Mouse (Mus musculus) forebrain, embryonic 13.5 days (tissue): ENCODE measurements at regions not wholly inside any gene's neighbourhood (a gene's known extent, or its start where the extent isn't known, plus 50 kb on each side); places are given as distances from the start of the nearest gene placed in this dataset.
A peak's percentile ranks its signal among the peaks of the same experiment; 100 is the strongest.

Experiments
- ATAC-seq: fragments of 200-750 bp; cut with Nextera tagmentation; 2 replicates; pipeline ENCODE4 v1.8.0; 2017
- H3K27ac ChIP-seq: fragments of 300-500 bp; sonication (generic); 2 replicates; pipeline ENCODE4 v1.5.1; 2015; ENCODE audit warnings: inconsistent platforms, mild to moderate bottlenecking, moderate library complexity
- H3K27me3 ChIP-seq: fragments of 300-500 bp; sonication (generic); 2 replicates; pipeline ENCODE4 v1.6.1; 2015; ENCODE audit warnings: mild to moderate bottlenecking, inconsistent platforms
- H3K36me3 ChIP-seq: fragments of 300-500 bp; sonication (generic); 2 replicates; pipeline ENCODE4 v1.6.1; 2015; ENCODE audit warnings: mild to moderate bottlenecking, inconsistent platforms; ENCODE audit not compliant: poor library complexity, severe bottlenecking
- H3K4me1 ChIP-seq: fragments of 300-500 bp; sonication (generic); 2 replicates; pipeline ENCODE4 v1.6.1; 2015; ENCODE audit warnings: inconsistent platforms
- H3K4me2 ChIP-seq: fragments of 300-500 bp; sonication (generic); 2 replicates; pipeline ENCODE4 v1.6.1; 2015; ENCODE audit warnings: inconsistent platforms, mild to moderate bottlenecking, moderate library complexity
- H3K4me3 ChIP-seq: fragments of 300-500 bp; sonication (generic); 2 replicates; pipeline ENCODE4 v1.5.1; 2015; ENCODE audit warnings: mild to moderate bottlenecking, inconsistent platforms
- H3K9ac ChIP-seq: fragments of 300-500 bp; sonication (generic); 2 replicates; pipeline ENCODE4 v1.6.1; 2015; ENCODE audit warnings: mild to moderate bottlenecking, inconsistent platforms
- H3K9me3 ChIP-seq: fragments of 300-500 bp; sonication (generic); replicated peaks from 2 replicates; pipeline ENCODE4 v1.6.1; 2016; ENCODE audit warnings: inconsistent platforms
- WGBS: fragments of 180-500 bp; shearing (Covaris S2); methylation state at CpG from one replicate; pipeline ENCODE4 v1.1.7; 2015; 5-methylcytosine and 5-hydroxymethylcytosine counted together

DNA sequence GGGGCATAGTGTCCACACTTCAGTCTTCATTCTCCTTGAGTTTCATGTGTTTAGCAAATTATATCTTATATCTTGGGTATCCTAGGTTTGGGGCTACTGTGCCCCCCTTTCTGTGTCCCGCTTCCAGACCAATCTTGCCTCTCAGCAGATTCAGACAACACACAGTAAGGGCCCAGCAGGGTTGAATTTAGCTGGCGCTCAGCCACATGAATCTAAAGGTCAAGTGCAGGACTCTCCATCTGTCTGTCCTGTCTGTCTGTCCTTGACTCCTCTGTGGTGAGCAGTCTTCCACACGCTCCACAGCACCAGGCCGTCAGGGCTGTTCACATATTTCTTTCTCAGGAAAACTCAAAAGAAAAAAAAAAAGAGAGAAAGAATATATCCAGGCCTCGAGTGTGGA lies 255.5 kb upstream of the Kdm8 start:
- Histone ChIP-seq H3K4me1 (peaks cover 8% of the 10 kb centered on the region; the same call in 1 of the 2 replicates), H3K9me3 (no peaks in the 10 kb centered on the region), H3K36me3 (no peaks in the 10 kb centered on the region), H3K27ac (no peak overlapping the region), H3K27me3 (peaks cover 12% of the 10 kb centered on the region; the same call in 1 of the 2 replicates), H3K4me3 (no peak overlapping the region), H3K4me2 (no peak overlapping the region), H3K9ac (no peak overlapping the region)
- ATAC-seq = no peak
- 78% methylated on average over 5 of the region's 5 CpGs for WGBS

DNA sequence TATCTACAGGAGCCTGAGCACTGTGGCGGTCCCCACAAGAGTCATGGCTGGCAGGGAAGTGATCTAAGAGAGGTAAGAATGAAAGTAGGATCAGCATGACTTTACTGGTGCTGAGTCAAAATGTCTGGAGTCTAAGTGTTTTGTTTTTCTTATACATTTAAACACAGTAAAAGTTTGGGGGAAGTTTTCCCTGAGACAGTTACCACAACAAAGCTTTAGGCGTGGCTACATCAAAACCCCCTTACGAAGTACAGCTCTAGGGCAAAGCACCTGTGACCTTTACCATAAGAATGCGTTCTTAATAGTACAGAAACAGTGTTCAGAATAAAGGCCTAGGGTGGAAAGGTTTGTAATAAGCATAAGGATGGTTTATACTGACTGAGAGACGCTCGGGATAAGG lies 254.4 kb upstream of the Kdm8 start:
- no peak for ATAC-seq
- Histone ChIP-seq H3K9ac (no peak overlapping the region), H3K36me3 (no peaks in the 10 kb centered on the region), H3K4me2 (no peak overlapping the region), H3K9me3 (no peaks in the 10 kb centered on the region), H3K27ac (no peak overlapping the region), H3K4me1 (peaks cover 4% of the 10 kb centered on the region; the same call in 1 of the 2 replicates), H3K27me3 (peaks cover 7% of the 10 kb centered on the region), H3K4me3 (no peak overlapping the region)
- 74% methylated on average over 6 of the region's 6 CpGs for WGBS

DNA sequence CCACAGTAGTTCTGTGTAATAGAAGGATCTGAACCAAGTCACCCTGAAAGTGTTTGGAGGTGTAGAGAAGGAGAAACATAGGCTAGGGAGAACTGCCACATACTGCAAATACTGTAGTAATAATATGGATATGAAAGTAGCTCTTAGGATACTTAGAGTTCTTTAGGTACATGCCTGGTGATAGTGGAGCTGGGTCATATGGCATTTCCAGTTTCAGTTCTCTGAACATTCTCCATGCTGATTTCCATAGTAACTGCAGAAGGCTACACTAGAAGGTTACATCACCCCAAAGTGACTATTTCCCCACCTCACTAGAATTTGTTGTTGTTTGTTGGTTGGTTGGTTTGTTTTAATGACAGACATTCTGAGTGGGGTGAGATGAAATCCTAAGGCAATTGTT lies 253.2 kb upstream of the Kdm8 start:
- no peak overlapping the region for H3K4me3 ChIP-seq
- no peak for ATAC-seq
- H3K9ac ChIP-seq = no peak overlapping the region

DNA sequence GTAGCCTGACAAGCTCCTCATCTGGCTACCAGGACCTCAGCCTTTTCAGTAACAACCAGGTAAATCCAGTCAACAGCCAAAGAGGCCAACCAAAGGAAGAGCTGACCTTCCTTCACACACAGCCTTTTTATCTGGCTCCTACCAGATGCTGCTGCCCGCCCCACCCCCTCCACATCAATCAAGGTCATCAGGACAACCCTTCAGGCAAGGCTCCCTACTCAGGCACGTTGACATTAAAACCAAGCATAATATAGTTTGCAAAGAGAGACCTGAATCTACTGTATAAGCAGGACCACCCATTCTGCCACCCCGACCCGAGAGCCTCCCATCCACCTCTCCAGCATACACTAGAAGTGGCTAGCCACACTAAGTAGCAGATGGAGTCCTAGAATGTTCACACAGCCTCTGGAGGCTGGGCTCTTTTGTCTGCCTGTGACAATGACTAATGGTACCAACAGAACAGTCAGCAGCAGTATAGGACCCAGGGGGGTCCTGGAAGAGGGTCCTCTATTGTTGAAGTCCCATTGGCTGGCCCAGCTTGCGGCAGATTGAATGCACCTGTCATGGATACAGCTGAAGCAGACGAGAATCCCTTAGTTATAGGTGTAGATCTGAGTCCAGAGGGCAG lies 233.0 kb upstream of the Kdm8 start:
- Histone ChIP-seq H3K27ac (no peak overlapping the region), H3K9ac (no peak overlapping the region), H3K9me3 (no peaks in the 10 kb centered on the region), H3K4me3 (no peak overlapping the region), H3K27me3 (no peaks in the 10 kb centered on the region), H3K4me2 (no peak overlapping the region), H3K4me1 (no peaks in the 10 kb centered on the region), H3K36me3 (no peaks in the 10 kb centered on the region)
- no peak for ATAC-seq
- WGBS = 79% methylated on average over 6 of the region's 6 CpGs

More for the DNA sequence above, 253.2 kb upstream of the Kdm8 start:
- Histone ChIP-seq H3K36me3 (no peaks in the 10 kb centered on the region), H3K27ac (no peak overlapping the region), H3K4me2 (no peak overlapping the region), H3K27me3 (peaks cover 7% of the 10 kb centered on the region), H3K4me1 (no peaks in the 10 kb centered on the region), H3K9me3 (no peaks in the 10 kb centered on the region)

DNA sequence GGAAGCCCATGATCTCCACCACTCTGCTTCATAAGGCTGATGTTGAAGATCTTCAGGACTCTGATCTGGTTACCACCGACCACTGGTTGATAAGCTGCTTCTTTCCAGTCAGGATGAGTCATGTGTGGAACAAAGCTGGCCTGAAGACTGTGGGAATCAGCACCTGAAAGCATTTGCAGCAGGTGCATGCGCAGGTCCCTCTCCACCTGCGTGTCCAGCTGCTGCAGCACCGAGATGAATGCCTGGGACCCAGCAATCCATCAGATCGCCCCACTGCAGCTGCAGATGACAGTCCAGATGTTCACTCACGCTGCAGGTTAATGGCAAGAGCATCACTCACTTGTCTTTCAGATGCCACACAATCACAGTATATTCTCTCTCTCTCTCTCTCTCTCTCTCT lies 230.4 kb upstream of the Kdm8 start:
- Histone ChIP-seq H3K4me3 (no peak overlapping the region), H3K36me3 (no peaks in the 10 kb centered on the region), H3K27me3 (no peaks in the 10 kb centered on the region), H3K27ac (no peak overlapping the region), H3K9me3 (no peaks in the 10 kb centered on the region), H3K4me1 (no peaks in the 10 kb centered on the region), H3K4me2 (no peak overlapping the region), H3K9ac (no peak overlapping the region)
- no peak for ATAC-seq
- 84% methylated on average over 6 of the region's 6 CpGs for WGBS

DNA sequence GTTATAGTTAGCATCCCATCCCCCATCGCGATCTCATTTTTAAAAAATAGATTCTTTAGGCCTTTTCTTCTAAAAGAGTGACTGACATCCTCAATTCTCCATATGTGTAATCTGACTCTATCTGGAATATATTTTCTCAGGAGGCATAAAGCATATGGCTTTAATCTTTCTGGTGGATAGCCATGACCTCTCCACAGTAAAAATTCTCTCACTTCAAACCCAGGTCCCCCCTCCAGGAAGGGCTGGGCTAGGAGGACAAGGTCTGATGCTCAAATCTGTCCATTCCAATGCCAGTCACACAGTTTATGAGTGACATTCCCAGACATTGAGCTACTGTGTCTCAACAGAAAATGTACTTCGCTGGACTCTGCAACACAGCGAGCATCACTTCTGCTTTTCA lies 226.8 kb upstream of the Kdm8 start:
- Histone ChIP-seq H3K27ac (no peak overlapping the region), H3K27me3 (no peaks in the 10 kb centered on the region), H3K4me1 (no peaks in the 10 kb centered on the region), H3K9me3 (no peaks in the 10 kb centered on the region), H3K4me3 (no peak overlapping the region), H3K36me3 (no peaks in the 10 kb centered on the region), H3K4me2 (no peak overlapping the region), H3K9ac (no peak overlapping the region)
- no peak for ATAC-seq
- WGBS = 83% methylated on average over 4 of the region's 4 CpGs

DNA sequence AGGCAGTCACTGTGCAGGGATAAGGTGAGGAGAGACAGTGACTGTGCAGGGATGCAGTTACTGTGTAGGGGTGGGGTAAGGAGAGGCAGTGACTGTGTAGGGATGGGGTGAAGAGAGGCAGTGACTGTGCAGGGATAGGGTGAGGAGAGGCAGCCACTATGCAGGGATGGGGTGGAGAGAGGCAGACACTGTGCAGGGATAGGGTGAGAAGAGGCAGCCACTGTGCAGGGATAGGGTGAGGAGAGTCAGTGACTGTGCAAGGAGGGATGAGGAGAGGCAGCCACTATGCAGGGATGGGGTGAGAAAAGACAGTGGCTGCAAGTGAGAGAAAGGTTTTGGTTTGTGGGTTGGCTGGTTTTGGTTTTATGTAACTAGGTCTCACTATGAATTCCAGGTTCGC lies 221.8 kb upstream of the Kdm8 start:
- no peaks in the 10 kb centered on the region for H3K9me3 ChIP-seq
- no peak overlapping the region for H3K27ac ChIP-seq
- H3K4me2 ChIP-seq = no peak overlapping the region
- H3K9ac ChIP-seq = no peak overlapping the region
- ATAC-seq = no peak
- no peaks in the 10 kb centered on the region for H3K36me3 ChIP-seq
- 82% methylated on average over 1 of the region's 1 CpGs for WGBS
- no peaks in the 10 kb centered on the region for H3K27me3 ChIP-seq
- no peak overlapping the region for H3K4me3 ChIP-seq
- H3K4me1 ChIP-seq = no peaks in the 10 kb centered on the region

DNA sequence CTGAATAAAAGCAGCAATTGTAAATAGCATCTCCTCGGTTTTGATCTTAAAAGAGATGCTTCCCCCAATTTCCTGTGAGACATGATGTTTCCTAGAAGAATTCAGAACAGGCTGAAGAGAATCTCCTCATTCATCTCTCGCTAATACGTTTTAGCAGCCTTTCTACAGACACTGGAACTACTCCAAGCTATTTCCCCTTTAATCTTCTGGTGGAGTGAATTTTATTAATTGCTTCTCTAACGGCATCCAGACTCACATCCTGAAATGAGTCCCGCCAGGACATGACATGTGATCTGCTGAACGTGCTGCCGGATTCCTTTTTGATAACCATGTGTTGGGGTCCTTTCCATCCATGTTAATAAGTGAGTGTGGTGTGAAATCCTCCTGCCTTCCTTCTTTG lies 209.6 kb upstream of the Kdm8 start:
- no peaks in the 10 kb centered on the region for H3K36me3 ChIP-seq
- no peak for ATAC-seq
- H3K4me1 ChIP-seq = 0 out of 2 replicates have a peak, but pooled peaks cover 4% of the 10 kb centered on the region
- H3K4me3 ChIP-seq = no peak overlapping the region
- WGBS = 44% methylated on average over 7 of the region's 7 CpGs
- no peak overlapping the region for H3K27ac ChIP-seq
- no peaks in the 10 kb centered on the region for H3K27me3 ChIP-seq
- H3K9ac ChIP-seq = no peak overlapping the region
- no peaks in the 10 kb centered on the region for H3K9me3 ChIP-seq
- H3K4me2 ChIP-seq = no peak overlapping the region

DNA sequence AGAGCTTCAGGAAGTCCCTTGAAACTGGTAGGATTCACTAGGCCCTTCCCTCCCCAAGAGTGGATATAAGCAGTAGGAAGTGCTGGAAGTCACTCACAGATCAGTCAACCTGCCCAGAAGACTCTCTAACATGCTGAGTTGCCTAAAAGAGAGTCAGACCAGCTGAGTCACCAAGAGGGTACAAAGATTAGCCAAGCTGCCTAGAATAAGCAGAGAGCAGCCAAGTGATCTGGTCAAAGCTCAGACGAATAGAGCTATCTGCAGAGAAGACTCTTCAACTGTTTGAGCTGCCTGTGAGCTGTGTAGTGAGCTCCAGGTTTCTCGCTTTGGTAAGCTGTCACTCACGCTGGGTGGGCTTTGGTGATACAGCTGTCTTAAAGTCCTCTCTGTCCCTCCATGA lies 207.4 kb upstream of the Kdm8 start:
- Histone ChIP-seq H3K27ac (no peak overlapping the region), H3K36me3 (no peaks in the 10 kb centered on the region), H3K9me3 (no peaks in the 10 kb centered on the region), H3K4me3 (no peak overlapping the region), H3K4me2 (no peak overlapping the region), H3K4me1 (0 out of 2 replicates have a peak, but pooled peaks cover 4% of the 10 kb centered on the region), H3K9ac (no peak overlapping the region), H3K27me3 (no peaks in the 10 kb centered on the region)
- WGBS = 78% methylated on average over 3 of the region's 3 CpGs
- ATAC-seq = no peak

DNA sequence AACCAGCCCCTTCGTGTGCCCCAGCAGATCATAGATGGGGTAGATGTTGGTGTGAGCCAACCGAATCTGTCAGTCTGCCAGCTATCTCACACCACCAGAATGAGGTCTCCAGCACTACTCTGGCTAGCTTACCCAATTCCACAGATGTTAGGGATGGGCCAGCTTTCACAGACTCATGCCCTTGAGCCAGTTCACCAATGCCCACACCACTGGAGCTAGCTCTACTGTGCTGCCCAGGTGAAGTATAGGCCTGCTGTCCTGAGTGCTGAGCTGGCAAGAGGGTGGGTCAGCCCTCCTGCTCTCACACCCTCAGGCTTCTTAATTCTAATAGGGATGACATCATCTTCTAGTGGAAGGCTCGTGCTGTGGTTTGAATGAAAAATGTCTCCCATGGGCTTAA lies 201.5 kb upstream of the Kdm8 start:
- H3K4me3 ChIP-seq = no peak overlapping the region
- no peaks in the 10 kb centered on the region for H3K36me3 ChIP-seq
- H3K4me2 ChIP-seq = no peak overlapping the region
- H3K9me3 ChIP-seq = no peaks in the 10 kb centered on the region
- H3K27ac ChIP-seq = no peak overlapping the region
- no peak overlapping the region for H3K9ac ChIP-seq
- H3K4me1 ChIP-seq = no peaks in the 10 kb centered on the region
- no peaks in the 10 kb centered on the region for H3K27me3 ChIP-seq
- no peak for ATAC-seq
- WGBS = 81% methylated on average over 3 of the region's 3 CpGs

DNA sequence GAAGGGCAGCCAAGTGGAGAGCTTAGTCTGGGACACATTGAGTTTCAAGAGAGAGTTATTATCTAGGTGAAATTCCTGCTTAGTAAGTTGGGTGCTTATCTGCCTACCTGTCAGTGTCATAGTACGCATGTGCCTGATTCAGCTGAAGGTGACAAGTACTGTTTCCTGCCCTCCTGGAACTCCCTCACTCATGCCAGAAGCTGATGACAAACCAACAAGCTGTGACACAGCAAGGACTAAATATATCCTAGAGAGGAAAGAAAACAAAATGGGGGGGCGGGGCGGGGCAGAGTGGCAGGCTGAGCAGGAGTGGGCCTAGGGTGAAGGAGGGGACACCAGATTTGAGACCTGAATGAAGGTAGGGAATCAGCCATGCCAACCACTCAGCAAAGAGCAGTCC lies 196.1 kb upstream of the Kdm8 start:
- no peak overlapping the region for H3K9ac ChIP-seq
- 94% methylated on average over 3 of the region's 3 CpGs for WGBS
- H3K4me3 ChIP-seq = no peak overlapping the region
- H3K4me1 ChIP-seq = no peaks in the 10 kb centered on the region
- H3K27ac ChIP-seq = no peak overlapping the region
- H3K9me3 ChIP-seq = no peaks in the 10 kb centered on the region
- ATAC-seq = no peak
- no peaks in the 10 kb centered on the region for H3K27me3 ChIP-seq
- H3K4me2 ChIP-seq = no peak overlapping the region
- H3K36me3 ChIP-seq = no peaks in the 10 kb centered on the region

DNA sequence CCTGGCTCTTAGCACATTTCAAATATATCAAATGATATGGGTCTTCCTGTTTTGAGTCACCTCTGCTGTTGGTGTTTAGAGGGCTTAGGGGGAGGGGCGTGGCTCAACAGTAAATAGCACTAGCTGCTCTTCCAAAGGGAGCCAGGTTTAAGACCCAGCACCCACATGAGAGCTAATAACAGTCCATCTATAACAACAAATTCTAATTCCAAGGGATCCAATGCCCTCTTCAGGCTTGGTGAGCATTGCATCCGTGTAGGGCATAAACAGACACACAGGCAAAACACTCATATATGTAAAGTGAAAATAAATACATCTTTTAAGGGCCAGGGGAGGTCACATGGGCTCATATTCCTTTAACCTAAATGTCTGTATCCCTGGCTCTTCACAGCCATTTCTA lies 194.1 kb upstream of the Kdm8 start:
- H3K36me3 ChIP-seq = no peaks in the 10 kb centered on the region
- no peak overlapping the region for H3K9ac ChIP-seq
- ATAC-seq = no peak
- H3K4me2 ChIP-seq = no peak overlapping the region
- H3K9me3 ChIP-seq = no peaks in the 10 kb centered on the region
- no peak overlapping the region for H3K4me3 ChIP-seq
- no peaks in the 10 kb centered on the region for H3K27me3 ChIP-seq
- H3K27ac ChIP-seq = no peak overlapping the region
- H3K4me1 ChIP-seq = peaks cover 11% of the 10 kb centered on the region
- WGBS = 86% methylated on average over 2 of the region's 2 CpGs

DNA sequence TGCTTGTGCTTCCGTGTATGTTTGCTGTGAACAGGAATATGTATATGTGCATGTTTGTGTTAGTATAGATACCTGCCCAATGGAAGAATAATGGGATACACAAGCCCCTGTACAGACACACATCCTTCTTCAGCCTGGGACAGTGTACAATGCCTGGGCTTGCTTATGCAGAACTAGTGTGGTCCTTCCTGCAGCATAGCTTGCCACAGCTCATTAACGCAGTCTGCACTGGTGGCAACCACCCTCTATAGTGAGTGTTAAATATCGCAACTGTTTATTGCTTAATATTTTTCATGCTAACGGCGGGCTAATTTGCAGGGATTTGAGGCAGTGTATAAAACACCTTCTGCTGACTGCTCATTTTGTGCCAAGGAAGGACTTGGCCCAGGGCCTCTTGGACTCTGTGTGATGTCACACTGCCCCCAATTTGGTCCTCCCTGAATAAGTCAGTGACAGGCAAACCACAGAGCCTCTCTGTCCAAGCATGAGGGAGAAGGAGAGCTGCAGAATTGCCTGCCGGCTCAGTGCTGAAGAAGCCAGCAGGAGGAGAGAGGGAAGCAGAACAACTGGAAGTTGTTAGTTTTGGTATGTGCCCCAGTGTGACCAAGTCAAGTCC lies 193.4 kb upstream of the Kdm8 start:
- 59% methylated on average over 6 of the region's 6 CpGs for WGBS
- Histone ChIP-seq H3K9ac (no peak overlapping the region), H3K36me3 (no peaks in the 10 kb centered on the region), H3K4me3 (no peak overlapping the region), H3K4me2 (no peak overlapping the region), H3K4me1 (peaks cover 11% of the 10 kb centered on the region), H3K27ac (no peak overlapping the region), H3K27me3 (no peaks in the 10 kb centered on the region), H3K9me3 (no peaks in the 10 kb centered on the region)
- peak; percentile 38; the same call in 1 of the 2 replicates for ATAC-seq
